Mouse (Mus musculus) inflammation-experienced regulatory T-cells (primary cell): ENCODE measurements around the gene Fam214a. TPM values are rescaled to one million over a fixed set of nuclear protein-coding genes. Genes with fewer than 3 reads are reported as not detected.

Experiments
- polyA plus RNA-seq, 2 experiments: library from polyadenylated mRNA; unstranded; fragments of 100-300 nt; shearing (Covaris generic); gene quantifications; one replicate each; pipeline ENCODE4 v1.2.1; 2017

Gene Fam214a
- 10 to 100 TPM; 34.6 to 45.1 TPM for polyA plus RNA-seq

GRCm38 (mm10) chr9:74952756-74953247, at the start of gene Fam214a:
TSS of gene Fam214a (plus strand) at chr9:74952884.

GRCm38 (mm10) chr9:75037451-75038356, 85.0 kb downstream of the Fam214a start, which contains the start of gene Arpp19:
TSS of gene Arpp19 (plus strand) at chr9:75037614.

GRCm38 (mm10) chr9:75070457-75071028, 117.9 kb downstream of the Fam214a start, which contains the start of gene Myo5a:
TSS of gene Myo5a (plus strand) at chr9:75071015.

Other genes starting within 250 kb of the Fam214a start
- under 1 TPM in 1 of 2 experiments, not detected in 1; 0.50 TPM for gene Onecut1, start 91.0 kb upstream of the Fam214a start, polyA plus RNA-seq
- gene Arpp19, start 84.7 kb downstream of the Fam214a start, polyA plus RNA-seq = 100 to 1,000 TPM; 285 to 287 TPM
- 10 to 100 TPM; 16.5 to 19.1 TPM for gene Myo5a, start 118.1 kb downstream of the Fam214a start, polyA plus RNA-seq